Mouse (Mus musculus) intestine, postnatal 0 days (tissue): ENCODE measurements around the gene Tmem274. TPM values are rescaled to one million over a fixed set of nuclear protein-coding genes. Genes with fewer than 3 reads are reported as not detected.

Source experiments
- ATAC-seq: fragments of 200-750 bp; cut with Nextera tagmentation; 2 replicates; pipeline ENCODE4 v1.8.0; 2017; ENCODE audit warnings: mild to moderate bottlenecking, moderate TSS enrichment, moderate library complexity
- H3K27ac ChIP-seq: fragments of 300-500 bp; sonication (generic); 2 replicates; pipeline ENCODE4 v1.5.1; 2014; ENCODE audit warnings: mild to moderate bottlenecking, low read depth, low read length, moderate library complexity
- H3K27me3 ChIP-seq: fragments of 300-500 bp; sonication (generic); replicated peaks from 2 replicates; pipeline ENCODE4 v1.6.1; 2014; ENCODE audit warnings: low read length, mixed read lengths; ENCODE audit not compliant: control insufficient read depth, insufficient read depth
- H3K36me3 ChIP-seq: fragments of 300-500 bp; sonication (generic); 2 replicates; pipeline ENCODE4 v1.6.1; 2014; ENCODE audit warnings: mild to moderate bottlenecking, moderate library complexity; ENCODE audit not compliant: control insufficient read depth, insufficient read depth
- H3K4me1 ChIP-seq: fragments of 300-500 bp; sonication (generic); replicated peaks from 2 replicates; pipeline ENCODE4 v1.6.1; 2014; ENCODE audit warnings: antibody characterized with exemption, low read length, mixed read lengths; ENCODE audit not compliant: control insufficient read depth, insufficient read depth
- H3K4me2 ChIP-seq: fragments of 300-500 bp; sonication (generic); replicated peaks from 2 replicates; pipeline ENCODE4 v1.6.1; 2014; ENCODE audit warnings: low read depth, mild to moderate bottlenecking, moderate library complexity
- H3K4me3 ChIP-seq: fragments of 300-500 bp; sonication (generic); 2 replicates; pipeline ENCODE4 v1.5.1; 2014; ENCODE audit warnings: low read depth, low read length
- H3K9ac ChIP-seq: fragments of 300-500 bp; sonication (generic); 2 replicates; pipeline ENCODE4 v1.6.1; 2014; ENCODE audit warnings: mild to moderate bottlenecking, low read depth, low read length
- H3K9me3 ChIP-seq: fragments of 300-500 bp; sonication (generic); 2 replicates; pipeline ENCODE4 v1.6.1; 2016; ENCODE audit warnings: mixed run types; ENCODE audit not compliant: control insufficient read depth
- CTCF ChIP-seq: sonication (generic); IDR thresholded peaks from 2 replicates; pipeline ENCODE4 v1.5.1; 2016; ENCODE audit warnings: low read depth, mild to moderate bottlenecking, control low read depth, antibody characterized with exemption, moderate library complexity
- WGBS: fragments of 180-500 bp; shearing (Covaris S2); extraction: QIAGEN DNeasy Blood & Tissue Kit; methylation state at CpG from one replicate; pipeline ENCODE4 v1.1.7; 2014; 5-methylcytosine and 5-hydroxymethylcytosine counted together
- polyA plus RNA-seq: library from polyadenylated mRNA; unstranded; fragments of >200 nt; fragmentation: Nextera tagmentation; extraction: Ambion mirVana; gene quantifications from 2 replicates; pipeline ENCODE4 v1.2.1, GENCODE M21; 2015

The Tmem274 gene
- polyA plus RNA-seq, 1 experiment from 2014 or later, result not detected

- TF ChIP-seq CTCF, result peak; percentile 99
- peak overlapping the region; percentile 7; the same call in 1 of the 2 replicates for H3K4me3 ChIP-seq
- H3K27ac ChIP-seq, result peak overlapping the region; percentile 68
- peak overlapping the region; percentile 54 for H3K4me2 ChIP-seq
- peak; percentile 93 for ATAC-seq
- H3K9ac ChIP-seq, result no peak overlapping the region
- WGBS, result under 1% methylated on average over 36 of the region's 36 CpGs
- no peaks in the 10 kb centered on the region for H3K9me3 ChIP-seq
- H3K4me1 ChIP-seq, result no peaks in the 10 kb centered on the region
- H3K27me3 ChIP-seq, result no peaks in the 10 kb centered on the region
- H3K36me3 ChIP-seq, result no peaks in the 10 kb centered on the region
Observed at GRCm38 (mm10) chr4:149444964-149445701, 32.0 kb upstream of the Tmem274 start.

GRCm38 (mm10) chr4:149445868-149446267 is 31.3 kb upstream of the Tmem274 start:
- H3K4me2 ChIP-seq, result peak overlapping the region; percentile 54
- H3K4me1 ChIP-seq, result no peaks in the 10 kb centered on the region
- H3K4me3 ChIP-seq, result no peak overlapping the region
- no peaks in the 10 kb centered on the region for H3K9me3 ChIP-seq
- TF ChIP-seq CTCF, result no peak
- no peak overlapping the region for H3K9ac ChIP-seq
- H3K27me3 ChIP-seq, result no peaks in the 10 kb centered on the region
- 7% methylated on average over 11 of the region's 11 CpGs for WGBS
- H3K27ac ChIP-seq, result peak overlapping the region; percentile 68
- peak; percentile 25; the same call in 1 of the 2 replicates for ATAC-seq
- no peaks in the 10 kb centered on the region for H3K36me3 ChIP-seq

GRCm38 (mm10) chr4:149446309-149446708 is 30.9 kb upstream of the Tmem274 start:
- Histone ChIP-seq H3K4me2 (no peak overlapping the region), H3K36me3 (no peaks in the 10 kb centered on the region), H3K9ac (no peak overlapping the region), H3K9me3 (no peaks in the 10 kb centered on the region), H3K4me1 (no peaks in the 10 kb centered on the region), H3K27ac (peak overlapping the region; percentile 57; the same call in 1 of the 2 replicates), H3K4me3 (no peak overlapping the region), H3K27me3 (no peaks in the 10 kb centered on the region)
- no peak for ATAC-seq
- TF ChIP-seq CTCF, result no peak
- WGBS, result 91% methylated on average over 1 of the region's 1 CpGs

- no peak overlapping the region for H3K27ac ChIP-seq
- no peaks in the 10 kb centered on the region for H3K27me3 ChIP-seq
- no peaks in the 10 kb centered on the region for H3K9me3 ChIP-seq
- no peaks in the 10 kb centered on the region for H3K4me1 ChIP-seq
- no peak for ATAC-seq
- TF ChIP-seq CTCF, result no peak
- no peak overlapping the region for H3K4me3 ChIP-seq
- 75% methylated on average over 3 of the region's 3 CpGs for WGBS
- H3K4me2 ChIP-seq, result no peak overlapping the region
- H3K36me3 ChIP-seq, result no peaks in the 10 kb centered on the region
- no peak overlapping the region for H3K9ac ChIP-seq
Observed at GRCm38 (mm10) chr4:149450636-149451035, 26.5 kb upstream of the Tmem274 start.

- 81% methylated on average over 4 of the region's 4 CpGs for WGBS
- TF ChIP-seq CTCF, result peak; percentile 71
- Histone ChIP-seq H3K4me2 (no peak overlapping the region), H3K4me1 (no peaks in the 10 kb centered on the region), H3K36me3 (no peaks in the 10 kb centered on the region), H3K9me3 (no peaks in the 10 kb centered on the region), H3K9ac (no peak overlapping the region), H3K27ac (no peak overlapping the region), H3K4me3 (no peak overlapping the region), H3K27me3 (no peaks in the 10 kb centered on the region)
- ATAC-seq, result no peak
Observed at GRCm38 (mm10) chr4:149453656-149454055, 23.5 kb upstream of the Tmem274 start.

GRCm38 (mm10) chr4:149454263-149454662 is 22.9 kb upstream of the Tmem274 start:
- no peak for ATAC-seq
- TF ChIP-seq CTCF, result no peak
- 62% methylated on average over 17 of the region's 17 CpGs for WGBS
- Histone ChIP-seq H3K36me3 (no peaks in the 10 kb centered on the region), H3K4me3 (no peak overlapping the region), H3K9me3 (no peaks in the 10 kb centered on the region), H3K4me2 (no peak overlapping the region), H3K9ac (no peak overlapping the region), H3K27me3 (no peaks in the 10 kb centered on the region), H3K4me1 (no peaks in the 10 kb centered on the region), H3K27ac (no peak overlapping the region)
